Mouse (Mus musculus) heart, adult 9 months (tissue): ENCODE measurements around the gene Mgat4b.

ENCODE experiments used
- DNase-seq, 2 experiments: peaks; one replicate each; pipeline ENCODE4 v3.0.0; 2022; ENCODE audit warnings: low spot score in 2 of 2

Gene Mgat4b

GRCm38 (mm10) chr11:50225611-50226378 lies 15.1 kb downstream of the Mgat4b start:
- DNase-seq: no peak

- no peak for DNase-seq
Measured at GRCm38 (mm10) chr11:50226406-50226805, 15.7 kb downstream of the Mgat4b start.

GRCm38 (mm10) chr11:50227226-50227625 lies 16.5 kb downstream of the Mgat4b start:
- no peak for DNase-seq

GRCm38 (mm10) chr11:50227736-50228135 lies 17.0 kb downstream of the Mgat4b start:
- DNase-seq: no peak

GRCm38 (mm10) chr11:50228772-50229171 lies 18.1 kb downstream of the Mgat4b start:
- no peak for DNase-seq

- DNase-seq: no peak
Measured at GRCm38 (mm10) chr11:50229252-50229910, 18.7 kb downstream of the Mgat4b start.

- no peak for DNase-seq
Measured at GRCm38 (mm10) chr11:50230481-50231304, 20.0 kb downstream of the Mgat4b start.

GRCm38 (mm10) chr11:50231411-50231810 lies 20.7 kb downstream of the Mgat4b start:
- no peak for DNase-seq

- no peak for DNase-seq
Measured at GRCm38 (mm10) chr11:50233022-50233421, 22.3 kb downstream of the Mgat4b start.

- no peak for DNase-seq
Measured at GRCm38 (mm10) chr11:50233993-50234392, 23.3 kb downstream of the Mgat4b start.

GRCm38 (mm10) chr11:50234606-50235005 lies 23.9 kb downstream of the Mgat4b start:
- DNase-seq: no peak

GRCm38 (mm10) chr11:50236540-50236936 lies 25.8 kb downstream of the Mgat4b start:
- DNase-seq: peak; percentile 84 to 85

GRCm38 (mm10) chr11:50236937-50237835 lies 26.5 kb downstream of the Mgat4b start:
- DNase-seq: no peak

- peak; percentile 54 to 68 for DNase-seq
Measured at GRCm38 (mm10) chr11:50238324-50238723, 27.6 kb downstream of the Mgat4b start, which contains the start of gene Ltc4s. TSS of gene Ltc4s (minus strand) at chr11:50238616.

GRCm38 (mm10) chr11:50238821-50239791 lies 28.4 kb downstream of the Mgat4b start:
- DNase-seq: no peak

GRCm38 (mm10) chr11:50240235-50240911 lies 29.7 kb downstream of the Mgat4b start:
- DNase-seq: peak in 1 of 2 experiments; percentile 66

- DNase-seq: no peak
Measured at GRCm38 (mm10) chr11:50243926-50244325, 33.2 kb downstream of the Mgat4b start.

GRCm38 (mm10) chr11:50245269-50245668 lies 34.6 kb downstream of the Mgat4b start:
- DNase-seq: peak in 1 of 2 experiments; percentile 62

- DNase-seq: no peak
Measured at GRCm38 (mm10) chr11:50248473-50249171, 37.9 kb downstream of the Mgat4b start.
